Mouse (Mus musculus): Measurements from ENCODE around the gene Dnah7c.

Gene Dnah7c

DNA sequence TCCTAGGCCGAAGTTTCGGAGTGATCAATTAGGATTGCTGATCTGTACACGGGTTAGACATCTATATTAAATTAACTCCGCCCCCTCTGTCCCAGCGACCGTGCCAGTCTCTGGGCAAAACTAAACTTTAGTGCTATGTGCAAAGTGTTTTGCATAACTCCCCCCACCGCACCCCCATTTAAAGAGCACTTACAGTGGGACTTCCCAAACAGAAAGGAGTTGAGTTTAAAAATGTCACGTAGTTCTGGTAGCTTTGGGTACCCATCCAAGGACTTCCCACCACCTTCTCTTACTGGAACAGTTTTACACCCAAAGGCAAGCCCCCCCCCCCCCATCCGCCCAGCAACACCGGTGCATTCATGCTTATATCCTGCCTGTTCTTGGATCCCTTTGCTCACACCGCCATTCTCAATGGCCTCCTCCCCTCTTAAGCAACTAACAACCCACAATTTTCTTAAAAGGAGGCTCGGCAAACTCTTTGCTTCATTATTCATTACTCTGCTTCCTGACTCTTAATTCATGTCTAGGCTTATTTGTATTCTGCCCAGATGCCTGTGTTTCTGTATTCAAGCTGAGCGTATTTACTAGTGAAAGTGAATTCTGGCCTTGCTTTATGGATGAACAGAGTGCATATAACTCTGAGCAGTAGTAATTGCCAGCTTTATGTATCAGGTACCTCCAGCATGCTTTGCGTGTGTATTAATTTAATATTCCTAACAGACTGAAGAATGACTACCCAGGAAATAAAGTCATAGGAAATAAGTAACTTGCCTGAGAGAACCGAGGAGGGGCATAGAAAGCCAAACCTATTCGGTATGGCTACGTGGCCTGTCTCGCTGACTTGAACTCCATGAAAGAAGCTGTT, 428.9 kb downstream of the Dnah7c start:
- DNase-seq (ENCODE audit: low read depth, low spot score) = no peak

DNA sequence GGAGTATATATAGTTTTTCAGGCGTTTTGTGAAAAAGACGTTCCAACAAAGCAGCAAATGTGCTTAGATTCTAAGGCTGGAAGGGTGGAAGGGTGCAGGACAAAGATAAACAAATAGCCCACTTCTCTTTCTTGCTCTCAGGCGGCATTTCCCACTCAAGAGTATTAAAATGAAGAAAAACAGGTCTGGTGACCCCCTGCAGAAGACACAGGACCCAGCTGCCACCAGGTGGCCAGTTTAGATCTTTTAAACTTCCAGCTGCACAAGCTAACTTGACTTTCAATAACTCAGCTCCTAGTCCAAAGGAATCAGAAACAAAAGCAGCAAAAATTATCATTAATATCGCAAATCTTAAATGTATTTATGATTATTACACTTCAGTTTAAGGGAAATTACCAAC, 431.1 kb downstream of the Dnah7c start:
- peak; percentile 21 for DNase-seq (ENCODE audit: low read depth, low spot score)

Measured in R1 (cell line).